Mouse (Mus musculus): ENCODE results near the gene Gtf3a.

GRCm38 (mm10) chr5:146948041-146948507 lies 383 bp upstream of the Gtf3a start:
- TF ChIP-seq CTCF (IDR thresholded peaks at IDR 0.05; ENCODE audit: control insufficient read depth, insufficient read depth, insufficient replicate concordance, low read depth, low read length) (no peak), POLR2A (IDR thresholded peaks at IDR 0.05; ENCODE audit: control insufficient read depth, low read depth, low read length) (no peak)

All from testis, adult 2 months (tissue).